Mouse (Mus musculus) cerebellum, adult 18-20 months (tissue): ENCODE measurements around the gene Fbxo47.
A peak's percentile ranks its signal among the peaks of the same experiment; 100 is the strongest.
"Not testable (repeated sequence)": the region's sequence is repeated elsewhere in the genome, so short reads cannot be mapped to it uniquely, and the experiment has no call there.

Source experiments
- DNase-seq, 2 experiments: peaks; one replicate each; pipeline ENCODE4 v3.0.0; 2021

Gene Fbxo47

DNA sequence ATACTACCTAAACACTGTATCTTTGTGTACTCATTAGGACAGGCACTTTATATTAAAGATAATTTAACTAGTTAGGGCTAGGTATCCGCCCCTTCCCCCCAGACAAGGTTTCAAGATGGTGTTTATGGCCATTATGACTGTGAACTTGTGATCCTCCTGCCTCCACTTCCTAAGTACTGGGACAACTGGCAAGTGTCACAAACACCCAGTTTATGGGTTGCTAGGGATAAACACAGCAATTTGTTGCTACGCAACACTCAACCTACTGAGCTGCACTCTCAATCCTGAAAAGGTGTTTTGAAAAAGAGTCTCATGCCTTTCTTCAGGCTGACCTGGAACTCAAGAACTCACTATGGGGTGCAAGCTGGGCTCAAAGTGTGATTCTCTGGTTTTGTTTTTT lies 6.6 kb downstream of the Fbxo47 start:
- DNase-seq, result no peak

DNA sequence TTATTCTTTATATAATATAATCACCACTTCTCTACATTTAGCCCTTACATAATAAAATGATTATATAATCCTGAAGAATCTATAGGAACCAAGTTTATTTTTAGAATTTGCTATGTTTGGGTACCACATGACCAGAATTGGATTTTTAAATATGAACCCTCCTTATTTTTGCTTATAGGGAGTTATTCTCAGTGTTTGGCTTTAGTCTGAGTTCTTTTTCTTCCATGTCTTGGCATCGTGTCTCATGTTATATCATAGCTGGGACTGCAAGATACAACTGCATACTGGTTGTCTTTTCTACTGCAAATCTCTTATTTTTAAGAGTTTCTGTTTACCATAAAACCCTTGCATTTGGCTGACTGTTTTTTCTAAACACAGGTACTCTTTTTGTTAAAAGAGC lies 9.6 kb downstream of the Fbxo47 start:
- DNase-seq, result no peak

DNA sequence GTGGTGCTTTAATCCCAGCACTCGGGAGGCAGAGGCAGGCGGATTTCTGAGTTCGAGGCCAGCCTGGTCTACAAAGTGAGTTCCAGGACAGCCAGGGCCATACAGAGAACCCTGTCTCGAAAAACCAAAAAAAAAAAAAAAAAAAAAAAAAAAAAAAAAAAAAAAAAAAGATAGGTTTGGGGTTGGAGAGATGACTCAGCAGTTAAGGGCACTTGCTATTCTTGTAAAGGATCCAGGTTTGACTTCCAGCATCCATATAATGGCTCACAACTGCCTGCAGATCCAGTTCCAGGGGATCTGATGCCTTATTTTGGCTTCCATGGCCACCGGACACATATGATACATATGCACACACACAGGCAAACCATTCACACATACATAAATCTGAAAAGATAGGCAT lies 11.6 kb downstream of the Fbxo47 start:
- DNase-seq, result not testable (repeated sequence)

DNA sequence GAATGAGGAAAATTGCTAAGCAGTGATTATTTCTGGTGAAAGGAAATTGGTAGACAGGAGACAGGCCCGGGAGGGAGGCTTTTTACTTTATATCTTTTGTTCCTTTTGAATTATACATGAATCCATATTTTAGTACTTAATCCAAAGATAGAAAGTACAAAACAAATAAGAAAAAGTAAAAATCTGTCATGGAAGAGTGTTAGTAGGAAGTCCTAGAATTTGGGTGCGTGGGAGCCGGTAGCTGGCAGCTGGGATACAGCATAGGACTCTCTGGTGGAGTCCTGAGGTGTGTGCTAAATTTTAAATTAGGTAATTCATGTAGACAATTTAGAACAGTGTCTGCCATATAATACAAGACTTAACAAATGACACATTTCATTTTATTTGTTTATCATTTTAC lies 16.4 kb downstream of the Fbxo47 start:
- DNase-seq, result no peak

DNA sequence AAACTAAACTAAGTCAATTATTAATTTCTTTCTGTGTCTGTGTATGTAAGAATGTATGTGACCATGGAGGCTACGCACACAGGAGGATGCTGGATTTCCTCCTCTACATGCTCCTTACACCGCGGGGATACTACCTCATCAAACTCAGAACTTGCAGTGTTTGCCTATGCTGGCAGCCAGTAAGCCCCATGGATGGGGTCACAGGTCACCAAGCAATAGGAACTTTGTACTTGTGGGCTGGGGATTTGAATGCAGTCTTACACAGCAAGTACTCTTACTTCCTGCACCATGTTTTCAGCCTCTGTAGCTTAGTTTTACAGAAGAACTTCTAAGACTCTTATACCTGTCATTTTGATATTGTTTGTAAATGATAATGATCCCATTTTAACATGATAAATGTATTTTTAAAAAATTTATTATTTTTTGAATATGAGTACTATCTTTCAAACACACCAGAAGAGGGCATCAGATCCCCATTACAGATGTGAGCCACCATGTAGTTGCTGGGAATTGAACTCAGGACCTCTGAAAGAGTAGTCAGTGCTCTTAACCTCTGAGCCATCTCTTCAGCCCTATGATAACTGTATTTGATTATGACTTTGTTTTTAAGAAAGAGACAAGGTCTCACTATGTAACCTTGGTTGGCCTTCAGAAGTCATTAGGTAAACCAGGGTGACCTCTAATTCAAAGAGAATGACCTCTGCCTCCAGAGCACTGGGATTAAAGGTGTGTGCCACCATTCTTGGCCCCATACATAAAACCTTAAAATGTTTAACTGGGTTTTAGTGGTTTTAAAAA lies 17.7 kb downstream of the Fbxo47 start:
- no peak for DNase-seq

DNA sequence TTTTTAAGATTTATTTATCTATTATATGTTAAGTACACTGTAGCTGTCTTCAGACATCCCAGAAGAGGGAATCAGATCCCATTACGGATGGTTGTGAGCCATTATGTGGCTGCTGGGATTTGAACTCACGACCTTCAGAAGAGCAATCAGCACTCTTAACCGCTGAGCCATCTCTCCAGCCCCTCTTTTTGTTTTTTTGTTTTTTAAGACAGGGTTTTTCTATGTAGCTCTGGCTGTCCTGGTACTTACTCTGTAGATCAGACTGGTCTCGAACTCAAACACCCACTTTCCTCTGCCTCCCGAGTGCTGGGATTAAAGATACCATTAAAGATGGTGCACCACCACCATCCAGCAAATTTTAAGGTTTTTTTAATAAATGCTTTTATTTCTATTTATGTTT lies 18.5 kb downstream of the Fbxo47 start:
- no peak for DNase-seq

DNA sequence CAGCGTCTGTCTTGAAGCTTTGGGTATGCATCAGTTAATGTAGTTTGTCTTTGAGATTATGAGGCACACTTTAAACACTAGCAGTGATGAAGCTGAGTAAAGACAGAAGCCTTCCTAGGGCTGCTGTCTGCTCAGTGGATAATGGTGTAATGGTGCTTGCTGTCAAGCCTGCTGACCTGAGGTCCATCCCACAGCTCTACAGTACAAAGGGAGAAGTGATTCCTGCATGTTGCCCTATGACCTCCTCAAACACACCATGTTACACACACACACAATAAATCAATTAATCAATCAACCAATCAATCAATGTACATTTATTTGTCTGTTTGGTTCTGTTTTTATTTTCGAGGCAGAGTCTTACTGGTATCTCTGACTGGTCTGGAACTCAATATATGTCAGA lies 21.8 kb downstream of the Fbxo47 start:
- no peak for DNase-seq

DNA sequence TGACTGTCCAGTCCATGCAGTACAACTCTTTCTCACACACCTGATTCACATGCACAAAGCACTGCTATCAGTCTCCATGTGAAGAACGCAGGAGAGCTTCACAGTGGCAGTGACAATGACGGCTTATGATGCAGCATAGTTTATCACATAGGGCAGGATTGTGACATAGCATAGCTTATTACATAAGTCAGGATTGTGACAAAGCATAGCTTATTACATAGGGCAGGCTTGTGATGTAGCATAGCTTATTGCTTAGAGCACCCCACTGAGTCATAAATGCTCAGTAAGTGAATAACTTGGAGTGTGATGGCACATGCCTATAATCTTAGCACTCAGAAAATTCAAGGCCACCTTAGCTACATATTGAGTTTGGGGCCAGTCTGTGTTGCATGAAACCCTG lies 28.5 kb downstream of the Fbxo47 start:
- DNase-seq, result no peak

DNA sequence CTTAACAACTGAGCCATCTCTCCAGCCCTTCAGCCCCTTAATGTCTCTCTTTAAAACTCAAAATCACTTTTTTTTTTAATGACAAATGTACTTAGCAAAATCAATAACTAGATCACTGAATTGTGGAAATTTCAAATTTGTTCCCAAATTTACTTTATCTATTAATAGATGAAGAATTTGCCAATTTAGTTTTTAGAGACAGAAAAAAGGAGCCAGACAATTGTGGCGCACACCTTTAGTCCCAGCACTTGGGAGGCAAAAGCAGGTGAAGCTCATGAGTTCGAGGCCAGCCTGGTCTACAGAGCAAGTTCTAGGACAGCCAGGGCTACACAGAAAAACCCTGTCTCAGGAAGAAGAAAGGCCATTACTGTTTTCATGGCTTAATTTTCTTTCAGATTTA lies 32.4 kb downstream of the Fbxo47 start:
- no peak for DNase-seq

DNA sequence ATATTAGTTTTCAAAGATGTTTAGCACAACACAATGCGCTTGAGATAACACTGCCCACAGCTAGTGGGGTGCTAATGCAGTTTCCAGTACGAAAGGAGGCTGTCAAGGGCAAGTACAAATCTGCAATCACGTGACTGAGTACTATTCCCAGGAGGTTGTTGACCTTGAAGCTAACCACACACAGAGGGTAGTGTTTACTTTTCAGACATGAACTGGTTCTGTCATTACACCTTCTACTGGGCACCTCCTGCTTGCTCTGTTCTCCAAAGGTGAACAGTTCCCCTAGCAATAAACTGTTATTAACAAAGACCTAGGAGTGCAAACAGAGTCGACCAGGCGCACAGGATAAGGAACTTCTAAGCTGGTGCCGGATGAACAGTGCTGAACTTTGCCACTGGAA lies 33.6 kb downstream of the Fbxo47 start:
- no peak for DNase-seq

DNA sequence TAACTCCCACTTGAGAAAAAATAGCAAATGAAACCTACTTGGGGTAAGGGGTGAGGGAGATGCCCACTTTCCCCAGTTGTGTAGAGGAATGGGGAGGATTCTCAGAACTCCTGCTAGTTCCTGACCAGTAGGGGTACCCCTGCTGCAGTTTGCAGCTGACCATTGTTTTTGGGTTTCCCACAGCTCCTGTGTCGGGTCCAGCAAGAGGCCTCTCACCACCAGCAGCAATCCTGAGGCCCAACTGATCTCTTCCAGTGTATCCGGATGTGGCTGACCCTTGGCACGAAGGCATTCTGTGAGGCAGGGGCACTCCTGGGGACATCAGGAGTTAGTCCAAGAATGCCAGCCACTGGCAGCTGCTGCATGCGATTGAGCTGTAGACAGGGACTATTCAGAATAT lies 42.0 kb downstream of the Fbxo47 start:
- peak; percentile 34 to 51 for DNase-seq

DNA sequence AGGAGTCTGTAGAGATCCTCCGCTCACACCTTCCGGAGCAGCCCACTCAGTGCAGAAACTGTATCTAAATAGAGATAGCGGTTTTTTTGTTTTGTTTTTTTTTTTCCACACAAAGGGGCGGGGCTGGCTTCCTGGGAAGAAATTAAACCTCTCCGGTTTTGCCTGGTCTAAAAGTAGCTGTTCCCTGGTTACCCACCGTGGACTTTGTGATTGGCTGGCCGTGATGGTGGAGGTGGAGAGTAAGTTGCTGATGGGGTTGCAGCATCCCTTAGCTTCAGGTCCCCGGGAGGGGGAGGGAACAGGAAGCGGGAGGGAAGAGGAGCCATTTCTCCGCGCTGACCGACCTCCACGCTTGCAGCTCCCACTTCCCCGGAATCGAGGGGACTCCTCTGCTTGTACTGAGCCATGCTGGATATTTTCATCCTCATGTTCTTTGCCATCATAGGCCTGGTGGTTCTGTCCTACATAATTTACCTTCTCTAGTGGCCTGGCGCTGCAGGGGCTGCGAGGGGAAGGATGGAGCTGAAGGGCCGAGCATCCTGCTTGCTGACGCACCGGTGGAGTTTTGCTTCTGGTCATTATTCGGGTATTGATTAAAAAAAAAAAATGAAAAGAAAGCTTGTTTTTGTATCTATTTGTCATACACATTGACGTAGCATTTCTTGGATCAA lies 42.8 kb downstream of the Fbxo47 start:
- peak; percentile 92 to 98 for DNase-seq

DNA sequence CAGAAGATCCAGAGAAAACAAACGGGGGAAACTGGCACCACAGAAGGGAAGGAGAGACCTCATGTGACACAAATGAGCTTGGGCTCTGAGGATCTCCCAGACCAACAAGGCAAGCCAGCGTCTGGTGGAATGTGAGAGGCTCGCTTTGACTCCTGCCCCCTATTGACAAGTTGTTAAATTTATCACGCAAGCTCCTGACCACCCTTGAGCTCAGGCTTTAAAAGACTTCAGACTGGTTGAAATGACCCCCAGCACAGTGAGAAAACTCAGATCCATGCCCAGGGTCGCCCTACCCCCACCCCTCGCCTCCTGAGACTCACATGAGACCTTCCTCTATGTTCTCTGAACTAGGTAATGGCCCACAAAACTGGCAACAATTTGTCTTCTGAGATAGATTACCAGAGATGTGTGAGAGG lies 43.4 kb downstream of the Fbxo47 start, which contains the start of gene B230217C12Rik:
Gene B230217C12Rik (plus strand): TSS at position 242 of the 416 bp plus-strand sequence.
- peak; percentile 65 to 66 for DNase-seq

DNA sequence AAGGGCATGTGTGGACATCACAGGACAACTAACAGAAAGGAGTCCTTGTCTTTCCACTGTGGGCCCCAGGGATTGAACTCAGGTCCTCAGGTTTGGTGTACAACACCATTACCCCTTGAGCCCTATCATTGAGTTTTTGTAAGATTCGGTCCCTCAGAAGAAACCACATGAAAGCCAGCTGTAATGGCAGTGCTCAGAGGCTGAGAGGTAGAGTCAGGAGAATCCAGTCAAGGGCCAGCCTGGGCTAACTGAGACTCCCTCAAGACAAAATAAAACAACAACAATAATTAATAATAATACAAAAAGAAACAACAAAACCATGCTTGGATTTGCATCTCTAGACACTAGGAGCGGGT lies 43.8 kb downstream of the Fbxo47 start:
- peak in 1 of 2 experiments; percentile 10 for DNase-seq

DNA sequence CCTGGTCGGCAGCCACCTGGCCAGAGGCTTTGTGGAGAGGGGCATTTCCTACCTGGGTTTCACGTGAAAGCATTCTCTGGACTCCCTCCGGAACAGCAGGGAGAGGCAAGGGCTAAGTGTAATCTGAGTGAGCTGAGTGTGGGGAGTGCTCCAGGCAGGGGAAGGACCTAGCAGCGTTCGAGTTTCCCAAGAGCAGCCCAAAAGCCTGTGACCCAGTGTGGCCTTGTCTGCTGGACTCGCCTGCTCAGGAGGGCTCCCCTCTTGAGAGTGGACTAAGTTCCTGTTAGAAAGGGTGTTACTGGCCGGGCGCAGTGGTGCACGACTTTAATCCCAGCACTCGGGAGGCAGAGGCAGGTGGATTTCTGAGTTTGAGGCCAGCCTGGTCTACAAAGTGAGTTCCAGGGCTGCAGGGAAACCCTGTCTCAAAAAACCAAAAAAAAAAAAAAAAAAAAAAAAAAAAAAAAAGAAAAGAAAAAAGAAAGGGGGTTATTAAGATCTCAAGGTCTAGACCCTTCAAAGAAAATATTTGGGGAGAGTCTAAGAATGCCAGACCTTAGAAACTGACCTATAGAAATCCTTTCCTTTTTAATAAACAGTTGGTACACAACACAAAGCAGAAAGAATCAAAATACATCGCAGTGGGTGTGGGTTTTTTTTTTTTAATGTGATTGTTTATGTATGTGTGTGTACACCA lies 44.4 kb downstream of the Fbxo47 start:
- peak; percentile 17 to 22 for DNase-seq

DNA sequence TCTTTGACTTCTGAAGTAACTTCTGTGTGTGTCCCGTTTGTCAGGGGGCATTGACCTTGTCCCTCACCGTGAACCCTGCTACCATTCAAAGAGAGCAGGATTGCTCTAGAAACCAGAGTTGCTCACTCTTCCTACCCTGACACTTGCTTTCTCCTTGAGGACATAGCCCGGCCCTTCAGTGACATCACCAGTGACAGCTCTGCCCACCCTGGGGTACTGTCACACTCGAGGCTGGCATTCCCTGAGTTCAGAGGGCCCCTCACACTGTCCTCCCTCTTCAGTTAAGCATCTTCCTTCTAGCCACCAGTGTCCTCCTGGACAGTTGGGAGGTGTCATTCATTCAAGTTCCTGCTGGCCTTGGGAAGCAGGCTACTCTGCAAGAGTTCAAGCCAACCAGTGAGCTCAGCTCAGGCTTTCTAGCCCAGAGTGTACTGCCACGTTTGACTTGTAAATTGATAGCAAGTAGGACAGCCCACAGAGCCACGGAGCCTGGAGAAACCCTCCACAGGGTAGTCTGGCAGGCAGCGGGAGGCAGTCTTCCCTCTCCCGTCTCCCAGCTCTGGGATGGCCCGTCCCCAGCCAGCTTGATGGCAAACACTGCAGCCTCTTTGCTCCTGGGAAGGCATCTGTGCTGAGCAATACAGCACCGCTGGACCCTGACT lies 45.0 kb downstream of the Fbxo47 start:
- DNase-seq, result peak; percentile 5 to 7

DNA sequence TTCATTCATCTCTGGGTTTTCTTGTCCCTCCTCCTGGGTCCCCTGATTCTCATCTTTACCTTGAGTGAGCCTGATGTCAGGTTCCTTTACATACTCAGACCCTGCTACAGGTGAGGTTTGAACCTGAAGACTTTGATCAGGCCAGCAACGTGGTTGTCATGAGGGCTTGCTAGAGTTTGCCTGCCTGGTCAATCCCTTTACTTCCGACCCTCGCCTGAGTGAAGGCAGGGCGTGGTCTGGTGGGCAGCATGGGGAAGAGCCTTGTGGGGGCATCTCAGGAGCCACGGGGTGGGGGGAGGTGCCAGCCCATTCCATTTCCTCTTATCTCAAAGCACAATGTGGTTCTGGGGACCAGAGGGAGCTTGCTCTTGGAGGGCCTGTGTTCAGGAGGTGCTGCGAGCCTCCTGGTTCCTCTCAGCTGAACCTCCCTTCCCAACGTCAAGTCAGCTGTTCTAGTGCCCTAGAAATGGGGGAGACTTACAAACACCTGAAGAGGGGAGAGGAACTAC lies 46.3 kb downstream of the Fbxo47 start:
- DNase-seq, result peak in 1 of 2 experiments; percentile 1

DNA sequence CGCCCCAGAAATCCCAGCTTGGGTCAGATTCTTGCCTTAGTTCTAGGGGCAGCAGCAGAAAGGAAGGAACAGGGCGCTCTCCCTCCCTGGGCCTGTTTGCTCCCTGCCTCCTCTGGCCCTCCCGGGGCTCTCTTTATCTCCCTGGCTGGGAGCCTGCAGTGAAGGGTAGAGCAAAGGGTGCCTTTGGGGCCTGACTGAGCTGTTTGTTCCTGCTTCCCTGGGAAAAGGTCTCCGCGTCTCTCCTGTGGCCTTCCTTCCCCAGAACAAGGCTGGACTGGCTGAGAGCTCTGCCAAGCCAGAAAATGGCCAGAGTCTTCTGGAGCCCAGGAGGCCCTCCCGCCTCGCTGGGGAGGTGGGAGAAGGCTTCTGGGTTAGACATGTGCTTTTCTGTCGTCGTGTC lies 46.9 kb downstream of the Fbxo47 start:
- DNase-seq, result peak in 1 of 2 experiments; percentile 7

DNA sequence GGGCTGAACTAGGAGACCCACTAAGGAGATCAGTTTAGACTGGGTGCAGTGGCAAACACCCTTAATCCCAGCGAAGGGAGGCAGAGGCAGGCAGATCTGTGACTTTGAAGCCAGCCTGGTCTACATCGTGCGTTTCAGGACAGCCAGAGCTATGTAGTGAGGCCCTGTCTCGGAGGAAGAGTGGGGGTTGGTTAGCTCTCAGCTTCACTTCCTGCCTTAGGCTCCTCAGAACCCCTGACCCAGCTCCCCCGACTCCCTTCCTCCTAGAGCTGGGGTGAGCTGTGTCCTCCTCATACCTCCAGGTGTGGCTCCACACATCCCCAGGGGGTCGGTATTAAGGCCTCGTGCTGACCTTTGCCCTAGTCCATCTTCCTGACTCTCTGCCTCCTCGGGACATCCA lies 47.4 kb downstream of the Fbxo47 start:
- DNase-seq, result peak; percentile 2 to 5

DNA sequence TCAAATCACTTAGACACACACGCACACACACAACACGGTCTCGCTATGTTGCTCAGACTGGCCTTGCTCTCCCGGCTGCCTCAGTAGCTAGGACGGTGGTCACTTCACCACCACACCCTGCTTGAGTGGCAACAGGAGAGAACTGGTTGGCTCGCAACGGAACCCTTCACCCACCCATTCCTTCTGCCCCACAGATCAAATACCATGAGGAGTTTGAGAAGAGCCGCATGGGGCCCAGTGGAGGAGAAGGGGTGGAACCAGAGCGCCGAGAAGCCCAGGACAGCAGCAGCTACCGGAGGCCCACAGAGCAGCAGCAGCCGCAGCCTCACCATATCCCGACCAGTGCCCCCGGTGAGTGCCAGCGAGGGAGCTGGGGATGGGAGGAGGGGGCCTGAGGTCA lies 50.6 kb downstream of the Fbxo47 start:
- DNase-seq, result peak in 1 of 2 experiments; percentile 2

DNA sequence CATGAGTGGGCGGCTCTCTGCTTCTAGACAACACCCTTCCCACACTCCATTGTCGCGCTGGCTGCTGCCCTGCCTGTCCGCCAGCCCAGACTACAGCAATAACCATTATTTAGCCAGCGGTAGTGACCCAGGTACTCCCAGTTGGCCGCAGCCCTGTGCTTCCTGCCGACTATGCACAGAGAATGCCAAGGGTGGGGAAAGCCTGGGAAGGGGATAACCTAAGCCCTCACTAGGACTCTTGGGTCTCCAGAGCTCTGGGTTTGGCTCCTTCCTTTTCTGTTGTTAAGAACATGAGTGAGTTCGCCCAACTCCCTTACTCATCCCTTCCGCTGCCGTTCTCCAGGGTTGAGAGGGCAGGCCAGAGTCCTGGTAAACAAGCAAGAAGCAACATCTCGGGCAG lies 52.0 kb downstream of the Fbxo47 start:
- DNase-seq, result peak in 1 of 2 experiments; percentile 2

DNA sequence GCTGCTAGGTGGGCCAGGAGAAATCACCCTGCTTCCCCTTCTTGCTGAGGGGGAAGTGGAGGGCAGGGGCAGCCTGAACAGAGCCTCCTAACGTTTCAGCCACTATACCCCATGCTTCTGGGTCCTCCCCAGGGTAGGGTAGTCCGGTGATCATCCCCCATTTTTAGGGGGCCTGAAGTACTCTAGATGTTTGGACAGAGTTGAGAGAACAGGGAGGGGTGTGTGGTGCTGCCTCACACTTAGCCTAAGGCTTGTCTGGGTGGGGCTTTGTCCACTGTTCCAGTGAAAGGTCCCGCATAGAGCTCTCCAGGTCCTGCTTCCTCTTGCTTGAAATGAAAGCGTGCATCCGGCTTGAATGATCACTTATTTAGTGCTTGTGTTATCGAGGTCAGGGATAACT lies 53.5 kb downstream of the Fbxo47 start:
- DNase-seq, result peak in 1 of 2 experiments; percentile 2

DNA sequence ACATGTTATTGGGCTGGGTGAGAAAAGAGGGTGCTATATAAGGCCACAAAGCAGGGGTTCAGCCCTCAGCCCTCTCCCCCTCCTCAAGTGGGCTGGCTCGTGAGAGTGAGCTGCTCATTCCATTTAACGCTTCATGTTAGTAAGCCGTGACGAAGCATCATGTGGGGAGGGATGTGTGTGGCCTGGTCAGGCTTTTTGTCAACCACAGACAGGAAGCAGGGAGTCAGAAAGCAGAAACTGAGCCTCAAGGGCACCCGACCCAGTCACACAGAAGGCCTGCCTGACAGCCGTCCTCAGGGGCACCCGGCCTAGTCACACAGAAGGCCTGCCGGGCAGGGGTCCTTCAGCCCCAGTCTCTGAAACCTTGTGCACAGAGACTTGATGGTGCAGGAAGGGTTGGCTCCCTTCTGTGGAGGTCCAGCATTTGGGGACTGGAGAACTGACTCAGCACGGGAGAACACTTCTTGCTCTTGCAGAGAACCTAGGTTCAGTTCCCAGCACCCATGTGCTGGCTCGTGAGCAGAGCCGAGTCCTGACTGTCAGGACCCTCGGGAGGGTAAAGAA lies 54.0 kb downstream of the Fbxo47 start:
- peak in 1 of 2 experiments; percentile 1 for DNase-seq
